Comparison of ENCODE assay signal across 10 mouse cellular contexts in genomic region chr5:113986182-113986961, GRCm38 (mm10). TPM values are rescaled to one million over a fixed set of nuclear protein-coding genes. Genes with fewer than 3 reads are reported as not detected.
DNase-seq lines count a peak whose midpoint lies in the region; ATAC-seq and TF ChIP-seq lines count a peak whose summit lies in the region.
"Had no signal": no experiment of that assay in that cellular context is flagged by ENCODE, and none has a peak within 500 bp of the region (broad histone marks: within the 10 kb centered on the region; RNA-seq: fewer than 3 reads in every experiment).

No protein-coding gene starts in this region.

- peak overlapping the region; percentile 68 for H3K27ac ChIP-seq in heart, embryonic 16.5 days (ENCODE audit: low read length)
- H3K27ac ChIP-seq in limb, embryonic 12.5 days: 0 out of 2 replicates have a peak overlapping the region, but pooled peaks have one; percentile 29

- no peaks in the 10 kb centered on the region for H3K27me3 ChIP-seq in heart, embryonic 16.5 days (ENCODE audit: control insufficient read depth, insufficient read depth, low read length)
- no peaks in the 10 kb centered on the region for H3K27me3 ChIP-seq in limb, embryonic 12.5 days
- H3K27me3 ChIP-seq: embryonic facial prominence, embryonic 12.5 days had no signal

- 0 out of 2 replicates have a peak overlapping the region, but pooled peaks have one; percentile 31 for H3K9ac ChIP-seq in heart, embryonic 16.5 days (ENCODE audit: low read length)
- H3K9ac ChIP-seq in limb, embryonic 12.5 days (replicated peaks): peak overlapping the region; percentile 23; the same call in 1 of the 2 replicates
- H3K9ac ChIP-seq: embryonic facial prominence, embryonic 12.5 days had no signal

- H3K4me3 ChIP-seq in heart, embryonic 16.5 days (ENCODE audit: low read length): no peak overlapping the region
- no peak overlapping the region for H3K4me3 ChIP-seq in limb, embryonic 12.5 days (replicated peaks)
- H3K4me3 ChIP-seq: embryonic facial prominence, embryonic 12.5 days had no signal

- WGBS in heart, embryonic 16.5 days: 34% methylated on average over 9 of the region's 9 CpGs
- WGBS in limb, embryonic 12.5 days: 23% methylated on average over 9 of the region's 9 CpGs

- no peak for TF ChIP-seq CTCF in brain, embryonic 14.5 days (IDR thresholded peaks at IDR 0.05; ENCODE audit: borderline replicate concordance, extremely low read depth, insufficient read depth, insufficient read length)

- peaks cover 39% of the 10 kb centered on the region for H3K4me1 ChIP-seq in heart, embryonic 16.5 days (ENCODE audit: control insufficient read depth, insufficient read depth, low read length)
- H3K4me1 ChIP-seq in limb, embryonic 12.5 days (replicated peaks): peaks cover 17% of the 10 kb centered on the region

- peak; percentile 19 for DNase-seq in embryo, embryonic 11 days
- DNase-seq in embryo, embryonic 10 days (ENCODE audit: low spot score): no peak
- peak; percentile 7 for DNase-seq in brain, embryonic 14.5 days (ENCODE audit: low read depth)
- DNase-seq in ovary, postnatal 14 days (ENCODE audit: low spot score): peak; percentile 36
- DNase-seq in thymus, postnatal 0 days (ENCODE audit: low spot score): no peak
- no peak for DNase-seq in cerebellum, postnatal 4 days (ENCODE audit: low spot score in 2 of 2)

- H3K36me3 ChIP-seq in heart, embryonic 16.5 days (ENCODE audit: control insufficient read depth, insufficient read depth): peaks cover 6% of the 10 kb centered on the region
- peaks cover 44% of the 10 kb centered on the region for H3K36me3 ChIP-seq in limb, embryonic 12.5 days

- TF ChIP-seq POLR2A in brain, embryonic 14.5 days (IDR thresholded peaks at IDR 0.05; ENCODE audit: borderline replicate concordance, extremely low read depth, insufficient read depth, insufficient read length, poor library complexity, severe bottlenecking): no peak

- H3K4me2 ChIP-seq in heart, embryonic 16.5 days (ENCODE audit: low read depth, low read length): no peak overlapping the region
- H3K4me2 ChIP-seq in limb, embryonic 12.5 days: no peak overlapping the region
- H3K4me2 ChIP-seq: embryonic facial prominence, embryonic 12.5 days had no signal

- H3K9me3 ChIP-seq in heart, embryonic 16.5 days (replicated peaks; ENCODE audit: control insufficient read depth, low read length): no peaks in the 10 kb centered on the region
- no peaks in the 10 kb centered on the region for H3K9me3 ChIP-seq in limb, embryonic 12.5 days
- H3K9me3 ChIP-seq: embryonic facial prominence, embryonic 12.5 days had no signal

- ATAC-seq in heart, embryonic 16.5 days (replicated peaks; ENCODE audit: extremely low read depth, insufficient read depth, low FRiP score): peak; percentile 64; the same call in 1 of the 2 replicates
- no peak for ATAC-seq in limb, embryonic 12.5 days (ENCODE audit: insufficient number of reproducible peaks, insufficient read depth, low FRiP score, low TSS enrichment, low read depth)

RNA-seq across cellular contexts. Expression of gene Ssh1, which starts 7.3 kb away (rescaled TPM):
- 12.2 and 19.2 TPM in 2 replicates for polyA plus RNA-seq in brain, embryonic 14.5 days (2012; rRNA removed)
- 8.6 and 9.1 TPM in 2 replicates for polyA plus RNA-seq in heart, embryonic 16.5 days (2015; fragmentation: Nextera tagmentation; extraction: Ambion mirVana)
- polyA plus RNA-seq in limb, embryonic 12.5 days (2016; fragmentation: Nextera tagmentation; extraction: Ambion mirVana): 16.6 and 17.3 TPM in 2 replicates
- 4.2 and 4.4 TPM in 2 replicates for polyA plus RNA-seq in thymus, postnatal 0 days (2015; fragmentation: Nextera tagmentation; extraction: Ambion mirVana)

RNA-seq across cellular contexts. Expression of gene Dao, which starts 17.1 kb away (rescaled TPM):
- polyA plus RNA-seq in brain, embryonic 14.5 days (2012; rRNA removed): not detected in 2 replicates
- polyA plus RNA-seq in heart, embryonic 16.5 days (2015; fragmentation: Nextera tagmentation; extraction: Ambion mirVana): not detected in 2 replicates
- polyA plus RNA-seq in limb, embryonic 12.5 days (2016; fragmentation: Nextera tagmentation; extraction: Ambion mirVana): not detected in 2 replicates
- 0.08 and 0.16 TPM in 2 replicates for polyA plus RNA-seq in thymus, postnatal 0 days (2015; fragmentation: Nextera tagmentation; extraction: Ambion mirVana)
- polyA plus RNA-seq: embryonic facial prominence, embryonic 12.5 days; neural tube, embryonic 14.5 days had no signal

Comparison
In these comparisons a context has a peak if more than half of its experiments do, and no peak if none do; other contexts are left out.
1. DNase-seq: peak in embryo, embryonic 11 days (single experiment), brain, embryonic 14.5 days (single experiment) and ovary, postnatal 14 days (single experiment); none in embryo, embryonic 10 days (single experiment), thymus, postnatal 0 days (single experiment) and cerebellum, postnatal 4 days (0 of 2).